Mouse (Mus musculus) layer of hippocampus, adult 2 months (tissue): ENCODE results near the gene Btrc. TPM values are rescaled to one million over a fixed set of nuclear protein-coding genes. Genes with fewer than 3 reads are reported as not detected.
"Not testable (repeated sequence)": the region's sequence is repeated elsewhere in the genome, so short reads cannot be mapped to it uniquely, and the experiment has no call there.

Experiments
- DNase-seq, 2 experiments: peaks; one replicate each; pipeline ENCODE4 v3.0.0; 2022; ENCODE audit warnings: low spot score in 2 of 2
- H3K27ac ChIP-seq: fragments of 200-600 bp; 2 replicates; pipeline ENCODE4 v1.8.1; 2022
- H3K4me3 ChIP-seq: fragments of 200-600 bp; 2 replicates; pipeline ENCODE4 v1.8.1; 2022; ENCODE audit warnings: mild to moderate bottlenecking
- CTCF ChIP-seq: fragments of 200-600 bp; conservative IDR thresholded peaks from 2 replicates; pipeline ENCODE4 v1.8.1; 2022; ENCODE audit warnings: antibody characterized with exemption, mild to moderate bottlenecking, moderate library complexity
- total RNA-seq, 2 experiments: library from RNA; stranded (reverse); gene quantifications; 2 replicates each; pipeline ENCODE4 v1.2.3; 2021

Btrc gene
- total RNA-seq, 2 experiments from 2014 or later: 92.9 to 93.9 TPM

DNA sequence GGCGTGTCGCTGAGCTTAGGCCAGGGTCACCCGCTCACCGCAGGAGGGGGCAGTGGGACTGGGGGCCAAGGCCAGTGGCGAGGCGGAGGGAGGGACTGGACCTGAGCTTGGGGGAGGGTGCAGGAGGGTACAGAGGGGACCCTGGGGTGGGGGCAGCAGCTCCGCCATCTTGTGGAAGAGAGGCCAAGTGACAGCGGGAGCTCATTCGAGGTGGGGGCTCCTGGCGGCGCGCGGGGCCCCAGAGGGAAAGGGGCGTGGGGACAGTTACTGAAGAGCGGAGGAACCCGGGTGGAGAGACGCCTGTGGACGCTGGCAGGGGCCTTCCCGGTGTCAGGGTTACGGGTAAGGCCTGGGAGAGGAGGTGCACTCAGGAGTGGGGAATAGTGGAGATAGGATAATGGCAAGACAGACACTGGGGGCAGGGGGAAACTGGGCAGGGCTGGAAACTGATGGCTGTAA lies 428 bp downstream of the Btrc start:
- TF ChIP-seq CTCF: peak; percentile 62
- peak in 1 of 2 experiments; percentile 44 for DNase-seq
- H3K27ac ChIP-seq: peak overlapping the region; percentile 99
- H3K4me3 ChIP-seq: peak overlapping the region; percentile 72

DNA sequence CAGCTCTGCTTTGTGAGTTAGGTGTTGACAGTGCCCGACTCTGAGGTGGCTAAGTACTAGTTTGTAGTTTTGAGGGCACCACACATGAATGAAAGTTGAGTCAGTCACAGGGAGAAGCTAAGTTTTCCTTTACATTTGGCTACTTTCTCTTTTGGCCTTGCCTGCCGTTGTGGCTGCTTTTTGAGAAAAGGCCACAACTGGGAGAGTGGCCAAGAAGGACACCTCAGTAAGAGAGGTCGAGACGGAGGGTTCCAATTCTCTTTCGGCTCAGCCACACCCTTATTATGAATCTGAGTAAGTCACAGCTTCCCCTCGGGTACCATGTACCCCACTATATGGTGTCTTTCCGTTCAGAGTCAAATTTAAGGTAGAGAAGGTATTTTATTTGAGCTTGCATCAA lies 3.1 kb downstream of the Btrc start:
- DNase-seq: no peak
- Histone ChIP-seq H3K4me3 (no peak overlapping the region), H3K27ac (no peak overlapping the region)
- no peak for TF ChIP-seq CTCF

DNA sequence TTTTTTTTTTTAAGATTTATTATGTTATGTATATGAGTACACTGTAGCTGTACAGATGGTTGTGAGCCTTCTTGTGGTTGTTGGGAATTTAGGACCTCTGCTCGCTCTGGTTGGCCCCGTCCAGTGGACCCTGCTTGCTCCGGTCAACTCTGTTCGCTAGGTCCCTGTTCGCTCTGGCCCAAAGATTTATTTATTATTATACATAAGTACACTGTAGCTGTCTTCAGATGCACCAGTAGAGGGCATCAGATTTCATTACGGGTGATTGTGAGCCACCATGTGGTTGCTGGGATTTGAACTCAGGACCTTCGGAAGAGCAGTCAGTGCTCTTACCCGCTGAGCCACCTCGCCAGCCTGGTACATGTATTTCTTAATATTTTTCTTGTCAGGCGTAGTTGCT lies 21.3 kb downstream of the Btrc start:
- peak; percentile 54 for TF ChIP-seq CTCF
- not testable (repeated sequence) for DNase-seq, H3K4me3 ChIP-seq, H3K27ac ChIP-seq

DNA sequence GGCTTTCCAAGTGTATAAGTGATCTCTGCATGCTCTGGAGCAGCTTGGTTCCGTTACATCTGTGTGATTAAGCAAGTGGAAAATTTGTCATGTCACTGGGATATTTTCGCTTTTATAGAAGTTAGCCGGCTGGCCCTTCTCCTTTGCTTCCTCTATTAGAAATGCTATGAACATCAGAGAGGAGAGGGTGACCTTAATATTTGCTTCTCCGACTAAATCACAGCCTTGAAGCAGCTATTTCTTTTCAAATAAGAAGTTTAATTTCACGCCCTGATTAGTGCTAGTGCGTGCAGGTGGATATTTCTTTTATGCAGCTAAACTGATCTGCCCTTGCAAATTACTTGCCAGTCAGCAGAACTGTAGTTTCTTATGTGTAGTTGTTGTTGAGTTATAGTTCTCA lies 25.0 kb downstream of the Btrc start:
- DNase-seq: no peak
- TF ChIP-seq CTCF: no peak

DNA sequence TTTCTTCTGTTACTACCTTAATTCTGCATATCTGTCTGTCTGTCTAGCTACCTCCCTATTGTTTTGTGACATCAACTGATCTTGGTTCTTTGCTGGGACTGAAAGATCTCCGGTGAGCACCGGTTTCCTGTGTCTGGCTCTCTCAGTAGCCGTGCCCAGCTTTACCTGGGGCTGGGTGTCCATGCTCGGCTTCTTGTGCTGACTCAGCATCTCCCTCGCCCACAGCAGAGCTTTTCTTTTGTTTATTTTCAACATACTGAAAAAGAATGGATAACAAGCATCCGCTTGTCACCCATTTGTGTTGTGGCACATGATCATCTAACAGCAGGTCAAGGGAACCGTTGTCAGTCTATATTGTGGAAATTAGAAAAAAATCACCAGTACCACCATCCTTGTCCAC lies 30.5 kb downstream of the Btrc start:
- no peak for DNase-seq
- TF ChIP-seq CTCF: no peak
- H3K4me3 ChIP-seq: no peak overlapping the region
- no peak overlapping the region for H3K27ac ChIP-seq

More for the DNA sequence above, 25.0 kb downstream of the Btrc start:
- no peak overlapping the region for H3K4me3 ChIP-seq
- no peak overlapping the region for H3K27ac ChIP-seq

DNA sequence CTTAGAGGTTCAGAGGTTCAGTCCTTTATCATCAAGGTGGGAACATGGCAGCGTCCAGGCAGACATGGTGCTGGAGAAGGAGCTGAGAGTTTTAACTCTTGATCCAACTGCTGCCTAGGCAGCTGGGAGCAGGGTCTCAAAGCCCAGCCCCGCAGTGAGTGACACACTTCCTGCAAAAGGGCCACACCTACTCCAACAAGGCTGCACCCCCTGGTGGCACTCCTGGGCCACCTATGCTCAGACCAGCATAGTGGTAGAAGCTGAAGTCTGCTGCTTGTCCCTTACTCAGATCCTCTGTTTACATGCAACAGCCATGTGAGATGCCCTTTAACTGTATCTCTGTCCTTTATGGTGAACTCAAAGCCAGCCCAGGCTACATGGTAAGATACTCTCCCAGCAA lies 47.5 kb downstream of the Btrc start:
- Histone ChIP-seq H3K27ac (no peak overlapping the region), H3K4me3 (no peak overlapping the region)
- 0 out of 2 replicates have a peak, but pooled peaks have one; percentile 15 for TF ChIP-seq CTCF
- no peak for DNase-seq

DNA sequence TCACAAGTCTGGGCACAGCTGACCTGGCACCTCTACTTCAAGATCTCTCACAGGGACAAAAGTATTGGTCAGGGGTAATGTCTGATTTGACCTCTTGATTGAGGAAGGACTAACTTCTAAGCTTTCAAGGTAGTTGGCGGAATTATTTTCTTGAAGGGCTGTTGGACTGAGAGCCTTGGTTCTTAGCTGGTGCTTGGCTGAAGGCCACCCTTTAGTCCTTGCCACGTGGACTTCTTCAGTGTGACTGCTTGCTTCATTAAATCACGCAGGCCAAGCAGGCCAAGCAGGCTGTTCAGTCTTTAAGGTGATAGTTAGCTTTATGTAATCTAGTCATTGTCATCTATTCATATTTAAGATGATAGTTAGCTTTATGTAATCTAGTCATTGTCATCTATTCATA lies 49.2 kb downstream of the Btrc start:
- no peak for TF ChIP-seq CTCF
- Histone ChIP-seq H3K4me3 (no peak overlapping the region), H3K27ac (no peak overlapping the region)
- no peak for DNase-seq

DNA sequence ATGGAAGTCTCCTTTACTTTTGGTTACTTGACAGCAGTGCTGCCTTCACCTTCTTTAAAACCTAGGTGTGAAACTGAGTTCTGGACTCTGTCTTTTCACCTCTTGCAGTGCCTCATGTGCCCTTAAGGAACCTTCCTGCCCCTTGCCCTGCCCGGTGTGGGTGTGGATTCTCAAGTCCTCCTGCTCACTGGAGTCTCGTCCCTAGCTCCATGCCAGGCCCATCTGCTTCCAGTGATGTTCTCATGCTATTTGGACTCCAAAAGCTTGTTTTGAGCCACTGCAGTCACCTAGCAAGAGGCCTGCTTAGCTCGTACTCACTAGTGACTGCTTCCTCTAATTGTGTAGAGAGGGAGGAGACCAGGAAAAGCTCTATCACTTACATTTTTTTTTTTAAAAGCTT lies 50.4 kb downstream of the Btrc start:
- TF ChIP-seq CTCF: no peak
- H3K27ac ChIP-seq: no peak overlapping the region

DNA sequence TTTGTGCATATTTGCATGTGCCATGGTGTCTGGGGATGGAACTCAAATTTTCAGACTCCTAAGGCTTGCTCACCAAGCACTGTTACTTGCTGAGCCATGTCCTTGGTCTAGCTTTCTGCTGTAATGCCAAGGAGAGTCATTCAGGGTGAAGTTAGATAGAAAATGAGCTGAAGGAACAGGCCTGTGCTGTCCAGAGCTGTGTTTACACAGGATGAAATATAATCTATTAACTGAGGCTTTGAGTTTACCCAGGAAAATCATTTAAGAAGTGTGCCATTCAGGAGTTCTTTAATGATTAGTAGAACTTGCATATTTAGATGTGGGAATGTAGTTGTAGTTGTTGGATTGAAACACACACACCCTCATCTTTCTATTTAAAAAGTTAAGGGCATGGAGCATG lies 54.1 kb downstream of the Btrc start:
- no peak for TF ChIP-seq CTCF
- no peak for DNase-seq

More for the DNA sequence above, 50.4 kb downstream of the Btrc start:
- DNase-seq: no peak
- H3K4me3 ChIP-seq: no peak overlapping the region

DNA sequence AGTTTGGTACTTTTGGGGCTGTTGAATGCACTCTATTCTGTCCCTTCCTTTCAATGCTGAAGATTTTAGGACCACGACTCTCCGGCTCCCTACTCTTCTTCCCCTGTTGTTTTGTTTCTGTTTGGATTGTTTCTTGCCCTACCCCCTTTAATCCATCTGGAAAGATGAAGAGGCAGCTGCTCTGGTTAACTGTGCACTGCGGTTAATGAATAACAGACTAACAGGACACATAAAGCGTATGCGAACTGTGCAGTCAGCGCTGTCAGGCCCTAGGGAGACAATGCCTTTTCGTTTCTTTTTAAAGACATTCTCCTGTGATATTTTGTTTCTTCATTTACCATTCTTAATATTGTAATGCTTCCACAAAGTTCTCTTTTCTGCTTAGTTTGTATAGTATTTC lies 58.7 kb downstream of the Btrc start:
- DNase-seq: no peak
- Histone ChIP-seq H3K27ac (no peak overlapping the region), H3K4me3 (no peak overlapping the region)
- no peak for TF ChIP-seq CTCF

More for the DNA sequence above, 54.1 kb downstream of the Btrc start:
- Histone ChIP-seq H3K4me3 (no peak overlapping the region), H3K27ac (no peak overlapping the region)

DNA sequence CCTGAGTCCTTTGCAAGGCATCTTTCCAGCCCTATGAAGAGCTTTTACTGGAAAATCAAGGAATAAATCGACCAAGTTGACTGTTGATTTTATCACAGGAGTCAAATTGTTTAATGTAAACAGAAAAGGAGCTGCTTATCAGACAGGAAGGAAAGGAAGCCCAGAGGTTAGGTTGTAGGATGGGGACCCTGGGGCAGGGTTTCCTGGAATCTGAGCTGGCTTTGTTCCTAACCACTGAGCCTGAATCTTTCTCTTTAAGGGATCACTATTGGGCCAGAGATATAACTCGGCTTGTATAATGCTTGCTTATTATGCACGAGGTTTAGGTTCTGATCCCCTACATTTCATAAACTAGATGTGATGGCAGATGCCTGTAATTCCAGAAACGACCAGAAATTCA lies 64.6 kb downstream of the Btrc start:
- DNase-seq: no peak
- Histone ChIP-seq H3K4me3 (no peak overlapping the region), H3K27ac (no peak overlapping the region)
- no peak for TF ChIP-seq CTCF

DNA sequence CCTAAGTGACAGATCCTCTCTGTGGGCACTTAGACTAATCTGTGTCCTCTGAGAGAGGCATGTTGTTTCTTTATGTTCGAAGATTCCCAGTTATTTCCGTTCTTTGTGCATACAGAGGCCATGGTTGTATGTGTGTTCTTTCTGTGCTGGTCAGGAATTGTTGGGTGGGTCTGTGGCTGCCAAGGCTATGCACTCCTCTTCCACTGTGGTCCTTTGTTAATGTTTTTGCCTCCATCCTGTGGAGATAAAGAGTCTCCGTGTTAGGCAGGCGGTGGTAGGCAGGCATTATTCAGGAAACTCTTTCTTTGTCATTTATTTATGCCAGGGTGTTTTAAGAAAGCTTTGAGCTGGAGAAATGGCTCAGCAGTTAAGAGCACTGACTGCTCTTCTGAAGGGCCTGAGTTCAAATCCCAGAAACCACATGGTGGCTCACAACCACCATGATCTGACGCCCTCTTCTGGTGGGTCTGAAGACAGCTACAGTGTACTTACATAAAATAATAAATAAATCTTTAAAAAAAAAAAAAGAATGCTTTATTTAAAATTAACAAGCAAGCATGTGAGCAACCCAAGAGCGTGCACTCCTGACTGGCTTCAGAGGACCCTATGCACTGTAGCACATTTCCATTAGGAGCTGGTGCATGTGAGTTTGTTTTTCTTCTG lies 67.6 kb downstream of the Btrc start:
- no peak for DNase-seq
- Histone ChIP-seq H3K27ac (peak overlapping the region; percentile 67; the same call in 1 of the 2 replicates), H3K4me3 (no peak overlapping the region)
- peak; percentile 61 for TF ChIP-seq CTCF

DNA sequence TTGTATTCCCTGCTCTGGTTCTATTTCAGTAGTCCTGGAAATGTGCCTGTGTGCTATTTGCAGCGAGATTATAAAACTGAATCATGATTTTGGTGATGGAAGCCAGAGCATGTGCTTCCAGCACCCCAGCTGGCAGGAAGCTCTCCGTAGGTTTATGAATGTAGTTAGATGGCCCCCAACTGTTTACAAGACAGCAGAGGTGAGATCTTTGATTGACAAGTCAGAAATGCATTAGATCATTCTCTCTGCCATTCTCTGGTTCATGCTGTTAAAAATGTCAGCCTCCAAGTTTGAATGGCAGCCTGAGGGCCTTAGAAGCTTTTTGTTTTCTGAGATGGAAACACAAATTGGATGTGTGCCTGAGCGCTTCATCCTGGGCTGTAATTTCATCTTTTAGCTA lies 68.8 kb downstream of the Btrc start:
- Histone ChIP-seq H3K27ac (peak overlapping the region; percentile 67), H3K4me3 (no peak overlapping the region)
- peak; percentile 59 to 77 for DNase-seq
- TF ChIP-seq CTCF: no peak

DNA sequence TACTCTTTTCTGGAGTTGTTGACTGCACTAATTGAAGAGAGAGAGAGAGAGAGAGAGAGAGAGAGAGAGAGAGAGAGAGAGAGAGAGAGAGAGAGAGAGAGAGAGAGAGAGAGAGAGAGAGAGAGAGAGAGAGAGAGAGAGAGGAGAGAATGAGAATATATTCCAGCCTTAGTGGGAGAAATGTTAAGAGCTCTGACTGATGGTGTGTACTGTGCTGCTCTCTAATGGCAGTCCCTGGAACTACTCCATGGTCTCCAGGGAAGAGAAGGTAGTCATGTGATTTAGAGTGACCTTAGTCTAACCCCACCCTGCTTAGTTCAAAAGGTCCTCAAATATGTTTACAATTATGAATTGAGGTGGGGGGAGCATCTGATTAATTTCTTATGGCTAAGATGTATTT lies 72.5 kb downstream of the Btrc start:
- not testable (repeated sequence) for H3K4me3 ChIP-seq, H3K27ac ChIP-seq
- TF ChIP-seq CTCF: peak; percentile 83
- peak; percentile 74 to 77 for DNase-seq
